Mouse (Mus musculus) ovary, postnatal 14 days (tissue): ENCODE measurements around the gene Ankrd54.

Experiments used
- DNase-seq: peaks from one replicate; pipeline ENCODE4 v3.0.0; 2022; ENCODE audit warnings: low spot score

Gene Ankrd54

GRCm38 (mm10) chr15:79062376-79063159 is at the start of gene Ankrd54:
TSS of gene Ankrd54 (minus strand) at chr15:79062893.
- DNase-seq = peak; percentile 88

GRCm38 (mm10) chr15:79111774-79112173 is 49.1 kb upstream of the Ankrd54 start:
- DNase-seq = no peak

GRCm38 (mm10) chr15:79110528-79110927 is 47.8 kb upstream of the Ankrd54 start:
- DNase-seq = no peak

DNA sequence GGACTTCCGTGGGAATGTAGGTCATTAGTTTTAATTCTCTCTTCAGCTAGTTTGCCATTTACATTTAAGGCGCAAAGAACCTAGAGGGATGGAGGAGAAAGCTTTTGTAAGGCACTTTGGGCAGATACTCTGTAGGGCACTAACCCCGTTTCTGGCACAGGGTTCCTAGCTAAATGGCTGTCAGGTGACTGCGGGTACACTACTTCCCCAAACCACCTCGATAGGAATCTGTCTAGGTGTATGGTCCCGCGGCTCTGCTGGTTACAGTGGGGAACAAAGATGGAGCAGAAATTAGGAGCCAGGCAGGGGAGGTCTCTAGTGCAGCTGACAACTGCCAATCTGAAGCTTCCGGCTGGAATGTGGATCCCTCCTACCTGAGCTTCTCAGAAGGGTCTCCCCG is 47.3 kb upstream of the Ankrd54 start:
- no peak for DNase-seq

GRCm38 (mm10) chr15:79109321-79109934 is 46.7 kb upstream of the Ankrd54 start:
- no peak for DNase-seq

GRCm38 (mm10) chr15:79108421-79109320 is 46.0 kb upstream of the Ankrd54 start, which contains the start of gene Micall1:
TSS of gene Micall1 (plus strand) at chr15:79108898.
- DNase-seq = peak; percentile 57

DNA sequence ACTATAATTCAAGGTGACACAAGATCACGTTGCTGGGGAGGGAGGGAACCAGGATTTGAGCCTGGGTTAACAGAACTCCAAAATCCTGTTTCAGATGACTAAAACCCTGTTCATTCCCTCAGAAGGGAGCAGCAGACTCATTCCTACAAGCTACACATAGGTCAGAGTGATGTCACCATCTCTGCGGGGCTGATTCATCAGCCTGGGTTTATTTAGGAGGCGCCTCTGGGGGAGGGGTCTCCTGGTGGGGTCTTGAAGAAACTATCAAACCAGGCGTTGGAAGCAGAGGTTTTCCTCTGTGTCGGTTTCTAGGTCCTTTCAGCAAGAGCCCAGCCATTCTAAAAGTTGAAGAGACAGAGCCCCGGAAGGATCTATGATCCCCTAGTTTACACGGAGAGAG is 45.3 kb upstream of the Ankrd54 start:
- DNase-seq = no peak

GRCm38 (mm10) chr15:79105804-79106203 is 43.1 kb upstream of the Ankrd54 start:
- DNase-seq = no peak

- no peak for DNase-seq
These were observed 40.6 kb upstream of the Ankrd54 start for GRCm38 (mm10) chr15:79103264-79103663.

GRCm38 (mm10) chr15:79101531-79101930 is 38.8 kb upstream of the Ankrd54 start:
- no peak for DNase-seq

- DNase-seq = no peak
These were observed 37.7 kb upstream of the Ankrd54 start for GRCm38 (mm10) chr15:79100391-79100790.

DNA sequence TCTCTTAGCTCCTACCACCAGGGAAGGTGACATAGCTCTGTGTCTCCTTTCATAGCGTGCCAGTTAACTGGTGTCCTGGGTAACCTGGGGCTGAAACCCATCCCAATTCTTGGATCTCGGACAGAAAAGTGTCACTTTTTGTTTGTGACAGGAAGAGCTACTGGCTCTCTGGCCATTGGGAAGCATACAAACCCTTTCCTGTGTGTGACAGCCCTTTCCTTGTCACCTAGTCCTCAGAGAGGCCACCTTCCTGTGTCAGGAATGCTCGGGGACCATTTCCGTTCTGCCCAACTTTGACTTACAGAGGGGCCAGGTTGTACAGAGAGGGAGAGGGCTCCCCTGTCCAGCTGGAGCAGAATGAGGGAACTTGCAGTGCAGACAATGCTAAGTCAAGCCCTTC is 36.8 kb upstream of the Ankrd54 start:
- no peak for DNase-seq

DNA sequence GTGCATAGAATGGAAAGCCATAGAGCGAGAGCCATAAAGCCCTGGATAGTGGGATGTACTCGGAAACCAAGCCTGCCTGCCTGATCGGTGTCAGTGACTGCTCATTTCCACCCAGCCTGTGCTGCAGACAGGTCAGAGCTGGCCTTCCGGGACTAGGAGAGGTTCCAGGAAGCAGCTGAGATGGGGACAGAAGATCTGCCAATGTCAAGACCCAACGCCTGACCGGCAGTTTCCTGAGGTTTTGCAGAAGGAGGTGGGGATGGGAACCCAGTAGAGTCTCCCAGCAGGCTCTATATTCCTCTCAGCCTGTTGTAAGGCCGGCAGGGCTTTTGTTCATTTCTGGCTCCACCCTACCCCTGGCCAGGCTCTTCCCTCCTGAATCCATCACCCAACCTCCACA is 36.2 kb upstream of the Ankrd54 start:
- DNase-seq = no peak

DNA sequence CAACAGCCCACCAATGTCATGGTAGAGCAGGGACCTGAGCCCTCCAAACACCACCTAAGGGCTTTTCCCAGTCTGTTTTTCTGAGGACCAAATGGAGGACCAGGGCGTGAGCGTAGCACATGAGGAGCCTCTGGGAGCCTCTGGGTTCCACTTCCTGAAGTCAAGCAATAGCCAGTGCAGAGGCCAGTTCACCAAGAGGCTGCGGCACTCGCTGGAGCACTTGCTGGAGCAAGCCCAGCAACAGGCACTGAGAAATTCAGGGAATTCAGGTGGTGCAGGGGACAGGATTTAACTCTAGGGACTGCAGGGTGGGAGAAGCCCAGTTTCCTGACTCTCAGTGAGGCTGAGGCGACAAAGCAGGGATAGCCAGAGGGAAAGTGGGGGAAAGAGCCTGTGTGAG is 35.5 kb upstream of the Ankrd54 start:
- DNase-seq = no peak

DNA sequence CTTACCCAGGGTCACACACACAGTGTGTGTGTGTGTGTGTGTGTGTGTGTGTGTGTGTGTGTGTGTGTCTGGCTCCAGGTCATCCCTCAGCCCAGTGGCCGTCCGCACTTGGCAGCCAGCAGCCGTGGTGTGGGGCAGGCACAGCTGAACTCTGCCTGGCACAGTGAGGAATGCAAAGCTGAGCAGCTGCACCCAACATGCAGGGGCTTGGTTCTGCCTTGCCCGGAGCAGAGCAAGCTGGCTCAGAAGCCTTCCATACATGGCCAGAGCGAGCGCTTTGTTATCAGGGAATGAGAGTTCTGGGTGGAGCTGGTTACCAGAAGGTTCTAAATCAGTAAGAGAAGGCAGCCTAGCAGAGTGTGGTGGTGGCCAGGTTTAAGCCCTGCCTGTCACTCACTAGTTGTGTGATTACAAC is 34.9 kb upstream of the Ankrd54 start:
- peak; percentile 36 for DNase-seq

- DNase-seq = no peak
These were observed 34.4 kb upstream of the Ankrd54 start for GRCm38 (mm10) chr15:79097135-79097534.

DNA sequence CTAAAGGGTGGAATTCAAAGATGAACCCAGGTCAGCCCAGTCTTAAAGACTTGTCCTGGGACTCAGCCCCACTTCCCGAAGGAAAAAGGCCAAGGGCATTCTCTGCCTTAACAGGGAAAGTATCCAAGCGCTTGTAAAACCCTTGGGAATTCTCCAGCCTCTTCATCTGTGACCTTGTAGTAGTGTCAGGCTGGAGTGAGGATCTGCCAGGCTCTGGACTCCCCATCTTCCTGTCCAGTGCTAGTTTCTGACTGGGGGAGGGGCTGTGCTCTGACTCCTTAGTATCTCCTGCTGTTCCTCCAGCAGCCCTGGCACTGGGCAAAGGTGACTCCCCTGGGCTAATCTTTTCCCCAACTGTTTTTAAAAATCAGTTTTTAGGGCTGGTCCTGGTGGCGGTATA is 33.9 kb upstream of the Ankrd54 start:
- no peak for DNase-seq

- DNase-seq = no peak
These were observed 32.8 kb upstream of the Ankrd54 start for GRCm38 (mm10) chr15:79095483-79095882.

GRCm38 (mm10) chr15:79093083-79093839 is 30.6 kb upstream of the Ankrd54 start:
- DNase-seq = no peak

DNA sequence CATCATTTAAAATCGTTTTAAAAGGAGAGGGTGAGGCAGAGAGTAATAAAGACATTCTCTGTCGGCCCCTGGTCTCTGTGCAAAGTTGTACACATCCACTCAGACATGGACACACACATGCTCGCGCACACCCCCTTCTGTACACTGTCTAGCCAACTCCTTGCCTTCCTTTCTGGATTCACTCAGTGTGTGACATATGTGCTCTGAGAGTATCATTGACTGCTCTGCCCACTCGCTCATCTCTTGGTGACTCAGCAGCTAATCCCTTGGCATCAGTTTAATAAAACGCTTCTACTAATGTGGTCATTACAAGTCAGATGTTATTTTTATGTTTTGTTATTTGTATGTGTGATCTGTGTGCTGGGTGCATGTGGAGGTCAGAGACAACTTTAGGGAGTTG is 29.6 kb upstream of the Ankrd54 start:
- no peak for DNase-seq

GRCm38 (mm10) chr15:79079567-79079966 is 16.9 kb upstream of the Ankrd54 start:
- no peak for DNase-seq
